Mouse (Mus musculus) left cerebral cortex, adult 18-20 months (tissue): Measurements from ENCODE around the gene Vasn. TPM values are rescaled to one million over a fixed set of nuclear protein-coding genes. Genes with fewer than 3 reads are reported as not detected.
A peak's percentile ranks its signal among the peaks of the same experiment; 100 is the strongest.

ENCODE experiments used
- DNase-seq, 2 experiments: peaks; one replicate each; pipeline ENCODE4 v3.0.0; 2021 to 2022; ENCODE audit warnings: low spot score in 2 of 2, mixed read lengths in 1 of 2
- total RNA-seq, 2 experiments: library from RNA; stranded (reverse); gene quantifications; 2 replicates each; pipeline ENCODE4 v1.2.3; 2021

The Vasn gene
- total RNA-seq, 2 experiments from 2014 or later = 11.5 to 11.6 TPM

DNA sequence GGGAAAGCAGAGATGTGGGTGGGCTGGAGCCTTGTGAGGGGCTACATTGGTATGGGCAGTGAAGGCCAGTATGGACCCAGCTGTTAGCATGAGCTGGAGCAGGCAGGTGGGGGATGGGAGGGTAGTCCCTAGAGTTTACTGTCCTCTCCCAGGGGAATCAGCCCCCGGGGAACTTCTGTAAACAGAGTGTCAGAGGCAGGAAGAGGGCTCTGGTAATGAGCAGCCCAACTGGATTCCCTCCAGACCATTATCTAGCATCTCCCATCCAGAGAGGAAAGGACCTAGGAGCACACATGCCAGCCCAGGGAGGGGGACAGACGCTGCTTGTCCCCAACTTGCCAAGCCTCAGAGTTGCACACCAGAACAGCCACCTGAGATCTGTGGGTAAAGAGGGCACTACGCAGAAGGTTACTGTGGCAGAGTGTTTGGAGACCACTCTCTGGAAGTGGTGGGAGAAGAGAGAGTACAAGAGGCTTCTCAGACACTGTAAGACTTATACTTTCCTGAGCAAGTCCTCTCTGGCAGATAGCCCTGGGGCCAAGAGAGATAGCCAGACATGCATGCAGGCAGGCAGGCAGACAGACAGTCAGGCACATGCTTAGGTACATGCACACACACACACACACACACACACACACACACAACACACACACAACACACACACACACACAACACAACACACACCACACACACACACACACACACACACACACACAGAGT is 1.5 kb downstream of the Vasn start:
- DNase-seq = no peak

DNA sequence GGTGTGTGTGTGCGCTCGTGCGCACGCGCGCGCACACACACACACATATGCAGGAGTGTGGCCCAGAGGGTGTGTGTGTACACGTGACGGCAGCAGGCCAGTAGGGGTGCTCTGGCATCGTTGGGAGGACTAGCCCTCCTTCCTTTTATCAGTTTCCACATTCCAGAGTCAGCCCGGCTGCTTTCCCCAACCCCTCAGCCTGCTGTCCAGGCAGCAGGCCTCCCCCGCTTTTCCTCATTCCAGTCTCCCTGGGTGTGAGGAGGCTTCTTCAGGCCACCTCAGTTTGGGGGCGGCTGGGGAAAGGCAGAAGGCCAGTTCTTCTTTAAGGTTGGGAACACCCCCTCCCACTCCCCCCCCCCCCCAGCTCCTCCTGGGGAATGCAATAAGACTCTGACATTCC is 2.4 kb downstream of the Vasn start:
- DNase-seq = peak; percentile 63 to 78

GRCm38 (mm10) chr16:4642937-4643336 is 3.2 kb downstream of the Vasn start:
- DNase-seq = no peak

GRCm38 (mm10) chr16:4643670-4644419 is 4.1 kb downstream of the Vasn start:
- peak; percentile 71 to 84 for DNase-seq

DNA sequence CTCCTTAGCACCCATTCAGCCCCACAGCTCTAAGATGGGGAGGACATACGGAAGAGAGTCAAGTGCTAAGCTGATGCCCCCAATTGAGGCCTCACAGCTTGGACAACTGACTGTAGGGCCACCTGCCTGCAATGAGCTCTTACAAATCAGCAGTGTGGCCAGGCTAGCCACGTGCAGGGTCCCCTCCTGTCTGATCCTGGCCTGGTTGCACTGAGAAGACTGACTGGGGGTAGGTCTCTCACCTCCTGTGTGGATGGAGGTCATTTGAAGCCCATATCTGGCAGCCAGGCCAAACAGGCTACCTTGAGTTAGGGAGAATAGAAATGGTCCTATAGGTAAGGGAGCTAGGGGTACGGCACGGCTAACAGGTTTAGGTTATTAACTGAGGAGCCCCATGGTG is 6.1 kb downstream of the Vasn start:
- no peak for DNase-seq

GRCm38 (mm10) chr16:4646831-4647230 is 7.1 kb downstream of the Vasn start:
- DNase-seq = no peak

- DNase-seq = no peak
Measured at GRCm38 (mm10) chr16:4647651-4648141, 8.0 kb downstream of the Vasn start.

GRCm38 (mm10) chr16:4648416-4649023 is 8.8 kb downstream of the Vasn start:
- no peak for DNase-seq

- no peak for DNase-seq
Measured at GRCm38 (mm10) chr16:4649211-4649610, 9.5 kb downstream of the Vasn start.

GRCm38 (mm10) chr16:4649692-4650091 is 10.0 kb downstream of the Vasn start:
- no peak for DNase-seq

DNA sequence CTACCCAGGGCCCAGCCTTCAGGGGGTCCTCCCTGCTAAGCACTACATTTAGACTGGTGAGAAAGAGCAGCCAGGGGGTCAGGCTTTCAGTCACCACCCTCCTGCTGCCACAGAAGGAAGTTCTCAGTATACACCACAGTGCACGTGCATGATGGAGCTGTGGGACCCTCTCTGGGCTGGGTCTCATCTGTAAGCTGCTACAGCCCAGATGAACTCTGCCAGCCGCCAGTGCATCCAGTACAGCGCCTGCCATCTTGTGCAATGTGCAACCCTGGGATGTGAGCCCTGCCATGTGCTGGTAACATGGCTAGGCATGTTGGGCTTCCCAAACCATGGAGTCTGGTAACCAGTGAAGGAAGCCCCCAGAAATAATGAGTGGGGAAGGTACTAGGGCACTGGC is 10.4 kb downstream of the Vasn start:
- DNase-seq = no peak

DNA sequence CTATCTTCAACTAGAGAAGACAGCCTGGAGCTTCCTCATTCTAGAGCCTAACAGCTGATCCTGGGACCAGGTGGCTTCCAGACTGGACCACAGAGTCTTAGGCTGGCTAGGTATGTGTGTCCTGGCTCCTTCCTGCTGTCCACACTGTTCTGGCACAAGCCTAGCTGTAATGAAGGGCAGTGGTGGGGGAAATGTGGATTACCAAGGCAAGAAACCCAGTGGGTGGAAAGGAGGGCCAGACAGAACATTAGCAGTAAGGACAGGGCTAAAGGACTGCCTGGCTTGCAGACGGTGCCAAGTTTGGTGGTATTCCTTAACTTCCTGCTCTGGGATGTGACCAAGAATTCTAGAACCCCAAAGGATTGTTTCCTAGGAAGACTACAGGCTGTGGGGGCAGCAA is 11.3 kb downstream of the Vasn start:
- DNase-seq = no peak

GRCm38 (mm10) chr16:4651624-4652023 is 11.9 kb downstream of the Vasn start:
- DNase-seq = no peak

- DNase-seq = no peak
Measured at GRCm38 (mm10) chr16:4652707-4653416, 13.1 kb downstream of the Vasn start.

GRCm38 (mm10) chr16:4654706-4655105 is 15.0 kb downstream of the Vasn start:
- DNase-seq = no peak

DNA sequence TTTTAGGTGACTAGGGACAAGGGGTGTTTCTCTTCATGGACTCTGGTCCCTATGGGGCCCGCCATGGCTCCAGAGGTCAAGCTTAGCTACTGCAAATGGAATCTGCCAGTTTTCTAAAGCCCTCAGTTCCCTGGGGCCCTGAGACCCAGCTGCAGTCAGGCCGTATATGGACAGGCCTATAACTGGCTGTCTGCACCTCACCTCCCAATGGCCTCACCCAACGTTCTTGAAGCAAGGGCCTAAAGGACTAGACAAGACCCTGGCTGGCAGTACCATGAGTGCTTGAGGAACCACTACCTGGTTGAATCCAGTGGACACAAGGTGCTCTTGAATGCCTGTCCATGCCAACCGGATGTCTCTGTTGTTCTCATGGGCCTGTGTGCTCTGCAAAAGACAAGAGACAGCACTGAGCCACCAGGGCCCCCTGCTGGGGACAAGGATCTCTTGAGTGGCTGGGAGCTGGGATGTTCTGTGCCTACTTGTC is 15.6 kb downstream of the Vasn start:
- DNase-seq = no peak

DNA sequence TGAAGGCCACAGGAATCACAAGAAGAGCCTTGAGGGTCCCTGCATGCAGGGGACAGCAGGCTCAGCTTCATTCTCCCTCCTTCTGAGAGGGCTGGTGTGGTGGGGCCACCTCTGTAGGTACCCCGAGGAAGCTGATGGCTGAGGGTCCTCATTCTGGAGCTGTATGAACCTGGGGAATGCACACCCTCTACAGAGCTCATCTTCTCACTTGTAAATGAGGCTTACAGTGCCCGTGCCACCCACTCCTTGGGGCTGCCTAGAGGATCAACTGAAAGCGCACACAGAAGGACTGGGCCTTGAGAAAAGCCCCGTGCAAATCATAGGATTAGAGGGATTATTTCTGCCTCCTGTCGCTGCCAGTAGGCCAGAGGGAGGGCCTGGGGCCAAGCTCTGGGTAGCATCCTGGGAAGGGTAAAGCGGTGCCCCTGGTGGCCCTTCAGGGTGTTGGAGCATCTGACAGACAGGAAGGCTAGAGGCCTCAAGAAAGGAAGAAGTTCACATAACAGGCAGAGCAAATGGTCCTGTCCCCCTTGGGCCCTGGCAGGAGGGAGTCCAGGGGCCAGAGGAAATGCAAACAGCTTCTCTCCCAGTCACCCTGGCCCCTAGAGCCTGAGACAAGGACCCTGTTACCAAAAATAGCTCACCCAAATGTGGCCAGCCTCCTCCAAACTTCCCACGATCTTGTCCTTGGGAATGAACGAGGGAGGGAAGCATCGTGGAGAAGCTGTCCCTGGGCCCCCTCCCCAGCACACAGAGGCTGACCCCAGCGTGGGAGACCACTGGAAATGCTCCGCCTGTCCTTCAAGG is 16.2 kb downstream of the Vasn start:
- no peak for DNase-seq

DNA sequence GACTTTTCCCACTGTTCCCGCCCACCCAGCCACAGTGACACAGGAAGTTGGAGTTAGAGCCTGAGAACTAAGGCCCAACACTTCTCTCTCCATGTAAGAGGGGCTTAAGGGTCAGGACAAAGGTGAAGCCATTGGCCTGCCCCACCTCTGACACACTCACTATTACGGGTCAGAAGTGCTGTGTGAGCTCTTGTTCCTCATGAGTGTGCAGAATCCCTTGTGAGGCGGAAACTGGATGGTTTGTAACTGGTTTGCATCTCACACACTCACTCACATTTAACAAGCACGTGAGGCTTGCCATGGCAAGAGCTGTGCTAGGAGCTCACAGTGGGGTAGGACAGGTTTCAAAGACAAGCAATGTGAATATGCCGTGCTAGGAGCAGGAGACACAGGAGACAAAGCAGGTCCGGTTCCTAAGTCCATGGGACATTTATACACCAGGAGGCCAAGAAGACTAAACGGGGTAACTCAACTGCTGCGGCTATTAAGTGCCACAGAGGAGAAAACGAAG is 16.9 kb downstream of the Vasn start:
- DNase-seq = no peak

DNA sequence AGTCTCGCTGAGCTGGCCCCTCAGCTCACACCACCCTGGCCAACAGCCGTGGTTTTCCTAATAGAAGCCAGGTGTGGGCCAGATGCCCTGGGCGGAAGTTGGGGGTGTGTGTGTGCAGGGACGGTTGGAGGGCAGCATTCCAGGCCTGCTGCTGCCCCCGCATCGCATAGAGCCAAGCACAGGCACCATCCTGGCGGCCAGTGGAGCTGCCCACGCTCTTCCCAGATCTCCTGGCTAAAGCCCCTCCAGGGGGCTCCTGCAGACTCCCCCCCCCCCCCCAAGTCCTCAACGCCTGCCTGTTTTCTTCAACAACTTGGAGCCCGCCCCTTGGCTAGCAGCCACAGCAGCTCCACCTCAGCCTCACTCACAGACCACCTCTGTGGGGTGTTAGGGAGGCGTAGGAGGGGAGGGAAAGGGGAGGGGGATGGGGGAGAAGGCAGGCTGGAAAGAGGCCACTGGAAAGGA is 19.1 kb downstream of the Vasn start:
- DNase-seq = peak; percentile 66 to 73

DNA sequence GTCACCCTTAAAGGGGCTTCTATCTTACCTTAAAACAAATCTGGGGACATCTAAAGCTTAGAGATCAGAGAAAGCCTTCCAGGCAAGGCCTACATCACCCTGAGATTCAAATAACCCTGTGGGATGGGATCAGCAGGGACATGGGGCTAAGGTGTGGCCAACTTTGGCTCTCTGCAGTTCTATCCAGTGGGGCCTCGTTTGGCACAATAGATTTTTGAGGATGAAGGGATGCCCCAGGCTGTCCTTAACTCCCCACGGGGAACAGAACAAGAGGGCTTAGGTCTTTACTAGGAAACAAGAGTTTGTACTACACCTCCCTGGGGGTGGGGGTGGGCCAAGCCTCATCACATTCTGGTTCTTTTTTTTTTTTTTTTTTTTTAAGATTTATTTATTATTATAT is 19.6 kb downstream of the Vasn start:
- no peak for DNase-seq
